Mouse (Mus musculus) T-helper 1 cell (primary cell): ENCODE measurements around the gene Zfp433.
"Not testable (repeated sequence)": the region's sequence is repeated elsewhere in the genome, so short reads cannot be mapped to it uniquely, and the experiment has no call there.

Experiments used
- in situ Hi-C: fragments of 300-600 bp; cut with MboI, MseI; formaldehyde crosslinking; loops from one replicate; pipeline ENCODE4 v1.15.1; 2025; ENCODE audit warnings: high pct_unique_total_duplicates

The Zfp433 gene

GRCm38 (mm10) chr10:81704531-81705301 lies at the start of gene Zfp433:
Gene Zfp433, plus strand, starts transcription at chr10:81704825.
- in situ Hi-C loops = loop anchor here (5.0 to 10.0 kb wide), 2 partner anchors 70 to 293 kb away; no protein-coding TSS in a partner anchor

GRCm38 (mm10) chr10:81655178-81655577 lies 49.4 kb upstream of the Zfp433 start:
- in situ Hi-C loops = no loop called here

GRCm38 (mm10) chr10:81656174-81656573 lies 48.5 kb upstream of the Zfp433 start:
- in situ Hi-C loops = no loop called here

GRCm38 (mm10) chr10:81687114-81687513 lies 17.5 kb upstream of the Zfp433 start:
- in situ Hi-C loops = not testable (repeated sequence)

GRCm38 (mm10) chr10:81770506-81771403 lies 66.1 kb downstream of the Zfp433 start, which contains the start of gene Gm3055:
Gene Gm3055, minus strand, starts transcription at chr10:81771161.
- in situ Hi-C loops = not testable (repeated sequence)

- in situ Hi-C loops = not testable (repeated sequence)
Measured at GRCm38 (mm10) chr10:81771404-81771777, 66.8 kb downstream of the Zfp433 start.
